Mouse (Mus musculus) neural tube, embryonic 12.5 days (tissue): ENCODE data around the gene Kctd15. TPM values are rescaled to one million over a fixed set of nuclear protein-coding genes. Genes with fewer than 3 reads are reported as not detected.

Source experiments
- ATAC-seq: fragments of 200-750 bp; cut with Nextera tagmentation; 2 replicates; pipeline ENCODE4 v1.8.0; 2017; ENCODE audit warnings: low read depth, mild to moderate bottlenecking, moderate TSS enrichment, moderate library complexity; ENCODE audit not compliant: low FRiP score
- H3K27ac ChIP-seq: fragments of 300-500 bp; sonication (generic); 2 replicates; pipeline ENCODE4 v1.5.1; 2016
- H3K27me3 ChIP-seq: fragments of 300-500 bp; sonication (generic); replicated peaks from 2 replicates; pipeline ENCODE4 v1.6.1; 2016; ENCODE audit warnings: mild to moderate bottlenecking
- H3K36me3 ChIP-seq: fragments of 300-500 bp; sonication (generic); 2 replicates; pipeline ENCODE4 v1.6.1; 2016; ENCODE audit warnings: mild to moderate bottlenecking
- H3K4me1 ChIP-seq: fragments of 300-500 bp; sonication (generic); 2 replicates; pipeline ENCODE4 v1.6.1; 2016
- H3K4me2 ChIP-seq: fragments of 300-500 bp; sonication (generic); replicated peaks from 2 replicates; pipeline ENCODE4 v1.6.1; 2016; ENCODE audit warnings: mild to moderate bottlenecking
- H3K4me3 ChIP-seq: fragments of 300-500 bp; sonication (generic); 2 replicates; pipeline ENCODE4 v1.5.1; 2016
- H3K9ac ChIP-seq: fragments of 300-500 bp; sonication (generic); 2 replicates; pipeline ENCODE4 v1.6.1; 2016; ENCODE audit warnings: mild to moderate bottlenecking
- H3K9me3 ChIP-seq: fragments of 300-500 bp; sonication (generic); 2 replicates; pipeline ENCODE4 v1.6.1; 2016; ENCODE audit warnings: mild to moderate bottlenecking
- WGBS: fragments of 180-500 bp; shearing (Covaris S2); methylation state at CpG from one replicate; pipeline ENCODE4 v1.1.7; 2016; 5-methylcytosine and 5-hydroxymethylcytosine counted together
- polyA plus RNA-seq: library from polyadenylated mRNA; unstranded; fragments of >200 nt; fragmentation: Nextera tagmentation; extraction: Ambion mirVana; gene quantifications from 2 replicates; pipeline ENCODE4 v1.2.1, GENCODE M21; 2016

Gene Kctd15
- polyA plus RNA-seq, 1 experiment from 2014 or later, result 41.9 TPM

GRCm38 (mm10) chr7:34606729-34607128, 49.8 kb downstream of the Kctd15 start:
- no peak overlapping the region for H3K27ac ChIP-seq
- no peaks in the 10 kb centered on the region for H3K27me3 ChIP-seq
- no peaks in the 10 kb centered on the region for H3K36me3 ChIP-seq
- H3K9ac ChIP-seq, result no peak overlapping the region
- peak overlapping the region; percentile 40 for H3K4me2 ChIP-seq
- no peaks in the 10 kb centered on the region for H3K9me3 ChIP-seq
- ATAC-seq, result peak; percentile 72
- H3K4me1 ChIP-seq, result peaks cover 34% of the 10 kb centered on the region
- no peak overlapping the region for H3K4me3 ChIP-seq
- WGBS, result 16% methylated on average over 11 of the region's 11 CpGs

GRCm38 (mm10) chr7:34606051-34606450, 50.5 kb downstream of the Kctd15 start:
- 32% methylated on average over 15 of the region's 15 CpGs for WGBS
- peak overlapping the region; percentile 57; the same call in 1 of the 2 replicates for H3K27ac ChIP-seq
- H3K27me3 ChIP-seq, result no peaks in the 10 kb centered on the region
- H3K4me3 ChIP-seq, result no peak overlapping the region
- ATAC-seq, result peak; percentile 64
- H3K36me3 ChIP-seq, result no peaks in the 10 kb centered on the region
- H3K4me2 ChIP-seq, result peak overlapping the region; percentile 40
- no peaks in the 10 kb centered on the region for H3K9me3 ChIP-seq
- H3K9ac ChIP-seq, result peak overlapping the region; percentile 13; the same call in 1 of the 2 replicates
- H3K4me1 ChIP-seq, result peaks cover 34% of the 10 kb centered on the region

GRCm38 (mm10) chr7:34598576-34598975, 58.0 kb downstream of the Kctd15 start:
- H3K36me3 ChIP-seq, result no peaks in the 10 kb centered on the region
- H3K27me3 ChIP-seq, result no peaks in the 10 kb centered on the region
- no peaks in the 10 kb centered on the region for H3K9me3 ChIP-seq
- H3K4me2 ChIP-seq, result no peak overlapping the region
- WGBS, result 76% methylated on average over 9 of the region's 9 CpGs
- H3K4me1 ChIP-seq, result peaks cover 13% of the 10 kb centered on the region
- H3K27ac ChIP-seq, result no peak overlapping the region; the same call in 1 of the 2 replicates
- no peak overlapping the region for H3K9ac ChIP-seq
- no peak for ATAC-seq
- H3K4me3 ChIP-seq, result no peak overlapping the region

- peaks cover 13% of the 10 kb centered on the region for H3K4me1 ChIP-seq
- H3K27me3 ChIP-seq, result no peaks in the 10 kb centered on the region
- no peak for ATAC-seq
- no peak overlapping the region for H3K27ac ChIP-seq
- no peak overlapping the region for H3K4me3 ChIP-seq
- no peaks in the 10 kb centered on the region for H3K9me3 ChIP-seq
- no peak overlapping the region for H3K9ac ChIP-seq
- H3K4me2 ChIP-seq, result no peak overlapping the region
- no peaks in the 10 kb centered on the region for H3K36me3 ChIP-seq
- WGBS, result 90% methylated on average over 9 of the region's 9 CpGs
Observed at GRCm38 (mm10) chr7:34597986-34598385, 58.5 kb downstream of the Kctd15 start.

- Histone ChIP-seq H3K27ac (no peak overlapping the region), H3K4me3 (no peak overlapping the region), H3K9me3 (no peaks in the 10 kb centered on the region), H3K27me3 (no peaks in the 10 kb centered on the region), H3K9ac (no peak overlapping the region), H3K4me2 (no peak overlapping the region), H3K4me1 (peaks cover 13% of the 10 kb centered on the region), H3K36me3 (no peaks in the 10 kb centered on the region)
- no peak for ATAC-seq
- WGBS, result 43% methylated on average over 14 of the region's 14 CpGs
Observed at GRCm38 (mm10) chr7:34596531-34597235, 59.8 kb downstream of the Kctd15 start.

- H3K27me3 ChIP-seq, result no peaks in the 10 kb centered on the region
- no peak overlapping the region for H3K9ac ChIP-seq
- H3K4me2 ChIP-seq, result no peak overlapping the region
- ATAC-seq, result no peak
- H3K4me1 ChIP-seq, result peaks cover 13% of the 10 kb centered on the region
- H3K36me3 ChIP-seq, result no peaks in the 10 kb centered on the region
- no peaks in the 10 kb centered on the region for H3K9me3 ChIP-seq
- no peak overlapping the region for H3K27ac ChIP-seq
- 61% methylated on average over 4 of the region's 4 CpGs for WGBS
- H3K4me3 ChIP-seq, result no peak overlapping the region
Observed at GRCm38 (mm10) chr7:34595307-34595565, 61.3 kb downstream of the Kctd15 start.

- peak overlapping the region; percentile 48 for H3K4me2 ChIP-seq
- H3K4me1 ChIP-seq, result peaks cover 13% of the 10 kb centered on the region
- H3K4me3 ChIP-seq, result no peak overlapping the region
- H3K27ac ChIP-seq, result no peak overlapping the region; the same call in 1 of the 2 replicates
- H3K9me3 ChIP-seq, result no peaks in the 10 kb centered on the region
- WGBS, result 27% methylated on average over 18 of the region's 18 CpGs
- no peaks in the 10 kb centered on the region for H3K36me3 ChIP-seq
- no peak overlapping the region for H3K9ac ChIP-seq
- no peaks in the 10 kb centered on the region for H3K27me3 ChIP-seq
- ATAC-seq, result no peak
Observed at GRCm38 (mm10) chr7:34594501-34595306, 61.8 kb downstream of the Kctd15 start.

GRCm38 (mm10) chr7:34590711-34591110, 65.8 kb downstream of the Kctd15 start:
- ATAC-seq, result no peak
- H3K27me3 ChIP-seq, result no peaks in the 10 kb centered on the region
- H3K9me3 ChIP-seq, result peaks cover 7% of the 10 kb centered on the region; the same call in 1 of the 2 replicates
- no peaks in the 10 kb centered on the region for H3K36me3 ChIP-seq
- H3K4me1 ChIP-seq, result peaks cover 4% of the 10 kb centered on the region; the same call in 1 of the 2 replicates
- WGBS, result 93% methylated on average over 11 of the region's 11 CpGs
- H3K9ac ChIP-seq, result no peak overlapping the region
- H3K4me3 ChIP-seq, result no peak overlapping the region
- H3K4me2 ChIP-seq, result no peak overlapping the region
- no peak overlapping the region for H3K27ac ChIP-seq

Other genes starting within 250 kb of the Kctd15 start
- gene Chst8, start 156.0 kb upstream of the Kctd15 start, polyA plus RNA-seq, result 33.8 and 42.4 TPM in 2 replicates